Mouse (Mus musculus): Measurements from ENCODE around the gene Smg9. TPM values are rescaled to one million over a fixed set of nuclear protein-coding genes. Genes with fewer than 3 reads are reported as not detected.

Gene Smg9
- 10 to 100 TPM in 2 of 4 experiments, 1 to 10 TPM in 2; 8.8 to 10.4 (median 9.9) TPM for total RNA-seq (2022)

DNA sequence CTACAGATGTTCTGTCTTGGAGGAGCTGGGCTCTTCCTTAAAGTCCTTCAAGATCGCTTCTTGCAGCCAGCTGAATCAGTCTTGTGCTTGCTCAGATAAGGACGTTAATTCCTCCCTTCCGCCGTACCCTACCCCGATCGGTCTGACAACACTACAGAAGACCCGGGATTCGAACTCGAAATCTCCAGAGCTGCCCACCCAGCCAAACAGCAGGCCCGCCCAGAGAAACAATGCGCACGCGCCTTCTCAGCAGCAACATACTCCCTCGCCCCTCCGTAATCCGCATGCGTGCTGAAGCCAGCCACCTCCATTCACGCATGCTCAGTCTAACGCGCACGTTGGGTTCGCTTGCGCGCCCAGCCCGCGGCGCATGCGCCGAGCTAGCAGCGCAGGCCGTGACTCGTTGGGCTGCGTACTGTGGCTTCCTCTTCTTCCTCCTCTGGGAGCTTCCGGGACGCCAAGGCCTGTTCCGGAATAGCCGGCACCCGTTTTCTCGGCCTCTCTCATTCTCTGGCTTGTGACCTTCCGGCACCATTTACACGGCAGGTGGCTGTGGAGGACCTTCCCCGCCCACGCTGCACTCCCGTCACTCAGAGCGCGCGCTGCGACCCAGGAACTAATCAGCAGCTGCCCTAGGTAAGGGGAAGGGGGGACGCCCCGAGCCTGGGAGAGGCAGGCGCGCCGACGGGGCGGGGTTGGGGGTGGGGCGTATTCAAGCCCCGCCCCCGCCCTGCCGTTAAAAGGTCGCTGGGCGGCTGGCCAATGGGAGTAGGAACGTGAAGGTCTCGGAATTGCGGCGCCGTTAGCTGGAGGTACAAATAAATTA, at the start of gene Smg9:
TSS of gene Smg9 (plus strand) at position 364 of the 826 bp plus-strand sequence.
- peak; percentile 94 to 96 for DNase-seq (ENCODE audit: low spot score in 2 of 2)

DNA sequence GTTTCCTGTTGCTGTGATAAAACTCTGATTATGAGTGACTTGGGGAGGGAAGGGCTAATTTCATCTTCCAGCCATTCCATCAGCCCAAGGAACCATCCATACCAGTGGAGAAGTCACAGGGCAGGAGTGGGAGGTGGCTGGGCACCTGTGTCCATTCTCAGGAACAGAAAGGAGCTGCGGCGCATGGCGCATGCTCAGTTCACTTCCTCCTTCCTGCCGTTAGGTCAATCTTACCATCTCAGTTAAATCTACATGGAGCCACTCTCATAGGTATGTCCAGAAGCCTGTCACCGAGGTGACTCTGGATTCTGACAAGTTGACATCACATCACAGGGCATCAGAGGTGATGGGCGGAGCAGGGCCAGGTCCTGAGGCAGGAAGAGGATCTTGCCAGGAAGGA, 43.8 kb upstream of the Smg9 start:
- DNase-seq (ENCODE audit: low spot score in 2 of 2) = no peak

GRCm38 (mm10) chr7:24356081-24356480, 43.3 kb upstream of the Smg9 start:
- no peak for DNase-seq (ENCODE audit: low spot score in 2 of 2)

- DNase-seq (ENCODE audit: low spot score in 2 of 2) = no peak
These were observed 41.5 kb upstream of the Smg9 start for GRCm38 (mm10) chr7:24357899-24358298.

DNA sequence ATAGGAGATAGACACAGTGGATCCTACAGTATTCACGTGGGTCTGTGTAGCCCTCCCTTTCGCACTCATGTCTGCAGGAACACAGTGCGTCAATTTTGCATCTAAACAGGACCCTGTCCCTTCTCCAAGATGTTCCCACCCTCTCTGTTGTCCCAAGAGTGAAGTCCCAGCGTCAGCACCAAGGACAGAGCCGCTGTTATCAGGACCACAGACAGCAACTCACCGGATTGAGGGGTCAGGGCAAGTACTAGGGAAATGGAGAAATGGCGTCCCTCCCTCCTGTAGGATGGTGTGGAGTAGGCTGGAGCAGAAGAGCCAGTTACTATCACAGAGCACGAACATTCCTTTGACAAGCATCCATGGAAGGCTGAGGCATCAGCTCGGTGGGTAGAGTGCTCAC, 40.1 kb upstream of the Smg9 start:
- no peak for DNase-seq (ENCODE audit: low spot score in 2 of 2)

GRCm38 (mm10) chr7:24361001-24361400, 38.4 kb upstream of the Smg9 start:
- no peak for DNase-seq (ENCODE audit: low spot score in 2 of 2)

DNA sequence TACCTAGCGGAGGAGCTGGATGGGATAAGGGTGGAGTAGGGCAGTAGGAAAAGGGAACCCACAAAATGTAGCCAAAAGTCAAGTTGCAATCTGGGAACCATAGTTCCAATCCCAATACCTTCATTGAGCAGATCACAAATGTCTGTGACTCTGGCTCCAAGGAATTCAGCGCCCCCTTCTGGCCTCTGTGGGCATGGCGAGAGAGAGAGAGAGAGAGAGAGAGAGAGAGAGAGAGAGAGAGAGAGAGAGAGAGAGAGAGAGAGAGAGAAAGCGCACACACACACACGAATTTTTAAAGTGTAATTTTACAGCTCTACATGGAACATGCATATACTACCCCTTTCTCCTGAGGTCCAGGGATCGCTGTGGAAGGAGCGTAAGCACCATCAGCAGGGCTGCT, 36.2 kb upstream of the Smg9 start:
- DNase-seq (ENCODE audit: low spot score in 2 of 2) = no peak

DNA sequence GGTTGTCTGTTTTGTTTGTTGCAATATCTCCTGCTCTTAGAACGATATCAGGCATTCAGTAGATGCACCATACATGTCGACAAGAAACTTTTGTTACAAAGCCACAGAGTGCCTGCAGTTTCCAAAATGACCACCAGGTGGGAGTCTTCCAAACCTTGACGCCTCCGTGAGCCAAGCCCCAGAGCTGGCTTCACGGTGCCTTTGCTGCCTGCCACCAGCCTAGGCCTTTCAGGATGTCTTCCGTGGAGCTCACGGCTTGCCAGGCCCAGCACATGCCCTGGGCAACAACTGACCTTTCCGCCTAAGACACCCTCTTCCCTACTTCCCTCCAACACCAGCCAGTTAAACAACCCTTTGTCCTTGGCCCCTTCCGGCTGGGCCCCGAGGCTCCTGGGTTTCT, 34.6 kb upstream of the Smg9 start:
- DNase-seq (ENCODE audit: low spot score in 2 of 2) = peak; percentile 61 to 64

DNA sequence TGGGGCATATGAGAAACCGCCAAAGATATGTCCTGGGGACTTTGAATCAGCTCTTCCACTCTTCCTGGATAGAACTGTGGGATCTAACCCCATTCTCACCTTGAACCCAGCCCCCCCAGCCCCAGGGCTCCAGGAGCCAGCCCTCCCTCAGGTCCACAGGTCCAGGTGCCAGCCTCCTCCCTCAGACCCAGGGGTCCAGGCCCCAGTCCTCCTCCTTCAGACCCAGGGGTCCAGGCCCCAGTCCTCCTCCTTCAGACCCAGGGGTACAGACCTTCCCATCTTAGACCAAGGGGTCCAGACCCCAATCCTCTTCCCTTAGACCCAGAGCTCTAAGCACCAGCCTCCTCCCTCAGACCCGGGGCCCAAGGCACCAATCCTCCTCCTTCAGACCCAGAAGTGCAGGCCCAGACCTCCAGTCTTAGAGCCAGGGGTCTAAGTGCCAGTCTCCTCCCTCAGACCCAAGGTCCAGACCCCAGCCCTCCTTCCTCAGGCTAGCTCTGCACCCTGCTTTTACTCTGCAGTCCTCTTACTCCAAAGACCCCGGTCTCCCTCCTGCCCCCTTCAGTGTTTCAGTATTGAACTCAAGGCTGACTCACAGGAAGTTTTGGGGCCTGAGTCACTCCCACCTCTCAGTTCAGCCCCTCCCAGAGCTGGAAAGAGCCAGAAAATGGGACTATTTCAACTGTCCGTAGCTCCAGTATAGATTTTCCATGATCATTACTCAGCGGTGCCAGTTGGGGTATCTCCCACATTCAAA, 34.0 kb upstream of the Smg9 start:
- DNase-seq (ENCODE audit: low spot score in 2 of 2) = no peak

- DNase-seq (ENCODE audit: low spot score in 2 of 2) = no peak
These were observed 32.4 kb upstream of the Smg9 start for GRCm38 (mm10) chr7:24366716-24367632.

DNA sequence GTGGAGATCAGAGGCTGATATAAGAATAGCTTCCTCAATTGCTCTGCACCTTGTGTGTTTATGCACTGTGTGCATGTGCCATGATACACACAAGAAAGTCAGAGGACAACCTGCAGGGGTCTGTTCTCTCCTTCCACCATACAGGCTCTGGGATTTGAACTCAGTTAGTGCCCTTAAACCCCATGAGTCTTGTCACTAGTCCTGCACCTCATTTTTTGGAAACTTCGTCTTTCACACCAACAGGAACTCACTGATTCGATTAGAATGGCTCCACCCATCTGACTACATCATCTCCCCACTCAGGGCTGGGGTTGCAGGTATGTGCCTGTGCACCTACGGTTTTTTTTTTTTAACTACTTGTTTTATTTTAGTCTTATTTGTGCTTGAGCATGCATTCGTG, 31.2 kb upstream of the Smg9 start:
- no peak for DNase-seq (ENCODE audit: low spot score in 2 of 2)

DNA sequence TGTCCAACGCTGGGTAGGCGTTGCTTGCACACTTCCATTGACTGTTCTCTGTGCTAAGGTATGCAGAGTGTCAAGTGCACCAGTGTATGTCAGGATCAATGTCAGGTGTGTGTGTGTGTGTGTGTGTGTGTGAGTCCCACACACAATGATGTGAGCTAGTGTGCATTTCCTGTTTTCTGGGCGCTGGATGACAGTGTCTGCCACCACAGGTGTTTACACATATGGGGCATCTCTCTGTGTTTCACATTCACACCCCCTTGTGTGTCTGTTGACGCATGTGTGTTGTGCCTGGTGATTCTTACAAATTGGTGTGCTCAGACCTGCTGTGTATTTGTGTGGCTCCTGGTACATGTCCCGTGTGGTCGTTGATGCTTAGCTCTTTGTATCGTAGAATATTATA, 30.5 kb upstream of the Smg9 start:
- DNase-seq (ENCODE audit: low spot score in 2 of 2) = no peak

DNA sequence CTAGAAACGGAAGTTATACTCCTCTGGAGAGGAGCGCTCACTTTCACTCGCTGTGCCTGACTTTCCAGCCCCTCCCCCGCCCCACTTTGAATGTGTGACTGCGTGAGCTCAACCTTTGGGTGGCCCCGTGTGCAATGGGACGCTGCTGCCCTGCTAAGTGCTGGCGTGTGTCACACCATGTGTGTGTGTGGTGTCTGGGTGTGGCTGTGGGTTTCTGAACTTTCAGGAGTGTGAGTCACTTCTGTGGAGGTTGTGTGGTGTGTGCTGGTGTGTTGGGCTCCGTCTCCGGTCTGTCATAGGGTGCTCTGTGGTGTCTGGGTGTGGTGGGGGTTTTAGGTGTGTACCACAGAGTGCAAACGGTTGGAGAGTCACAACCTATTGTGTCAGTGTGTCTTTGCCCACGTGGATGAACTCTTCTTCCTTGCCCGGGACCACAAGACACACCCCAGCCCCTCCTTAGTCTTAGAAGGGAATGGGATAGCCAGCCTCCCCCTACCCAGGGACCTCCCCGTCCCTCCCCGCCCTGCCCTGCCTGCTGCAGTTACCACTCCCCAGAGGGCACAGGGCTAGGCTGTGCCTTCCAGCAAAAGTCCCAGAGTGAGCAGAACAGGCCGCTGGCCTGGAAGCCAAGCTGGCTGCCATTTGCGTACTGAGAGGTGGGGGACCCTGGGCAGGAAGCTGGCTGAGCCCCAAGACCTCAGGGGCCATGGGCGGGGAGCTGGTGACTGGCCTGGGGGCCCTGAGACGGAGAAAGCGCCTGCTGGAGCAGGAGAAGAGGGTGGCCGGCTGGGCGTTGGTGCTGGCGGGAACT, 29.5 kb upstream of the Smg9 start, which contains the start of gene Kcnn4:
TSS of gene Kcnn4 (plus strand) at position 533 of the 811 bp plus-strand sequence.
- no peak for DNase-seq (ENCODE audit: low spot score in 2 of 2)

- DNase-seq (ENCODE audit: low spot score in 2 of 2) = no peak
These were observed 28.2 kb upstream of the Smg9 start for GRCm38 (mm10) chr7:24371012-24371808.

DNA sequence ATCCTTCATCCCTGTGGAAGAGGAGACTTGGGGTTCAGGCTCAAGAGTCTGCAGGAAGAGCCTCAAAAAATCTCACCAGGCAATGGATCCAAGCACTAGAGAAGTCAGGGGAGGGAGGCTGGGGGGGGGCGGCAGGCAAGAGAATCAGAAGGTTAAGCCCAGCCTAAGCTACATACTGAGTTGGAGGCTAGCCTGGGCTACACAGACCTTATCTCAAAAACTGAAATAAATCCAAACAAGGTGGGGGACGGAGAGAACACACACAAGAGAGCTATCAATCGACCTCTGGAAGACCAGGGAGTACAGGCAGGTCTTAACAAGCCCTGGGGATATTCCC, 27.6 kb upstream of the Smg9 start:
- DNase-seq (ENCODE audit: low spot score in 2 of 2) = no peak

GRCm38 (mm10) chr7:24372300-24372699, 27.1 kb upstream of the Smg9 start:
- DNase-seq (ENCODE audit: low spot score in 2 of 2) = no peak

DNA sequence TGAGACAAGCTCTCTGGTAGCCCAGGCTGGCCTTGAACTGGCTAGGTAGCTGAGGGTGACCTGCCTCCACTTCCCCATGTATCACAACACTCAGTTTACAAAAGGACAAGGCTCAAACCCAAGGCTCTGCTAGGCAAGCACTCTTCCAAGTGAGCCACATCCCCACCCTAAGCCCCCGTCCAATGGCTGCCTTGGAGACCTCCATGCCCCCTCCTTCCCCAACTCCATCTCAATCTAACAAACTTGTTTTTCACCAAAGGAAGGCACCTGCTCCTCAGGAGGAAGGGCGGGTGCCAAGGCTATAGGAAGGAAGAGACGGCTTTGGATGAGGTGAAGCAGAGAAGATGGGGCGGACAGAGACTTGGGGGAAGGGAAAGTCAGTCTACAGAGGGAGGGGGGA, 26.6 kb upstream of the Smg9 start:
- DNase-seq (ENCODE audit: low spot score in 2 of 2) = no peak

DNA sequence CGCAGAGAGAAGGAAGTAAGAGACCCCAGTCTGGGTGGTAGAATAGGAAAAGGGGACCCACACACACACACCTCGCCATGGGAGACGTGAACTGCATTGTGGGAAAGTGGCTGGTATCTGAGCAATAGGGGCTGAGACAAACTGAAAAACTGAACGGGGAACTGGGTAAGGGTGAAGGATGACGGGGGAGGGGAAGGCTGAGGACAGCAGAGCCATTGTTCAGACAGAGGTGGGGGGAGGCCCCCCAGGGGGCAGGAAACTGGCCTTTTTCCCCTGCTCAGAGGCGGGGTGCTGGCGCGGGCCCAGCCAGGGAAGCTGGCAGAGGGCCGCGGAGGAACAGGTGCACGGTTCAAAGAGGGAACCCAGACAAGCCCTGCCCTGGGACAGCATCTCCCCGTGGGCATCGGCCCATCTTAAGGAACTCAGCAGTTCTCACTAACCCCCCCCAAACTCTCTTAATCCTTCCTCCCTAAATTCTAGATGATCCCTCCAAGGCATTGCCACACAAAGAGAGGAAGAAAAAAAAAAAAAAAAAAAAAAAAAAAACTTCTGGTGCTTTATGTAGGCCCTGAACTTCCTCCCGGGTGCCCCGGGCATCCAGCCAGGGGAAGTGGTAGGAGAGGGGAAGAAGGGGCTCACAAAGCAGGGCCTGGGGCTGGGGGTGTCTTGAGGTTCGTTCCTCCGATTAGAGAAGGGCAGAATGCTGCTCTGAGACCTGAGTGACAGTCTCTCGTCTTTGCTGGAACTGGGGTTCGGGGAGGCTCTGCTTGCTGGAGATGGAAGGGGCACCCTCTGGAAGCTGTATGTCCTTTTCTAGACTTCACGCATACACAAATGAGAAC, 25.7 kb upstream of the Smg9 start:
- no peak for DNase-seq (ENCODE audit: low spot score in 2 of 2)

- no peak for DNase-seq (ENCODE audit: low spot score in 2 of 2)
These were observed 23.0 kb upstream of the Smg9 start for GRCm38 (mm10) chr7:24376456-24376855.
